Mouse (Mus musculus): ENCODE results near the gene Rps2.
A peak's percentile ranks its signal among the peaks of the same experiment; 100 is the strongest.
"Not testable (repeated sequence)": the region's sequence is repeated elsewhere in the genome, so short reads cannot be mapped to it uniquely, and the experiment has no call there.

Gene Rps2

GRCm38 (mm10) chr17:24717943-24718342 lies at the start of gene Rps2, which contains the start of gene Rnf151:
Gene Rps2 (plus strand): TSS chr17:24718116.
Gene Rnf151 (minus strand): TSS chr17:24718063.
- DNase-seq (ENCODE audit: low spot score), result no peak

GRCm38 (mm10) chr17:24669214-24669544 lies 48.7 kb upstream of the Rps2 start:
- DNase-seq (ENCODE audit: low spot score), result not testable (repeated sequence)

GRCm38 (mm10) chr17:24669545-24670245 lies 48.2 kb upstream of the Rps2 start, which contains the start of gene Zfp598:
Gene Zfp598 (plus strand): TSS chr17:24669687.
- DNase-seq (ENCODE audit: low spot score), result peak; percentile 85

- DNase-seq (ENCODE audit: low spot score), result no peak
Observed at GRCm38 (mm10) chr17:24670246-24670844, 47.6 kb upstream of the Rps2 start.

GRCm38 (mm10) chr17:24671346-24671745 lies 46.6 kb upstream of the Rps2 start:
- no peak for DNase-seq (ENCODE audit: low spot score)

- DNase-seq (ENCODE audit: low spot score), result no peak
Observed at GRCm38 (mm10) chr17:24672141-24672540, 45.8 kb upstream of the Rps2 start.

- no peak for DNase-seq (ENCODE audit: low spot score)
Observed at GRCm38 (mm10) chr17:24674277-24674676, 43.6 kb upstream of the Rps2 start.

- no peak for DNase-seq (ENCODE audit: low spot score)
Observed at GRCm38 (mm10) chr17:24676187-24676586, 41.7 kb upstream of the Rps2 start.

- no peak for DNase-seq (ENCODE audit: low spot score)
Observed at GRCm38 (mm10) chr17:24676877-24677276, 41.0 kb upstream of the Rps2 start.

- DNase-seq (ENCODE audit: low spot score), result no peak
Observed at GRCm38 (mm10) chr17:24677500-24678080, 40.3 kb upstream of the Rps2 start.

GRCm38 (mm10) chr17:24686514-24686913 lies 31.4 kb upstream of the Rps2 start:
- DNase-seq (ENCODE audit: low spot score), result no peak

GRCm38 (mm10) chr17:24687146-24687595 lies 30.7 kb upstream of the Rps2 start:
- no peak for DNase-seq (ENCODE audit: low spot score)

- no peak for DNase-seq (ENCODE audit: low spot score)
Observed at GRCm38 (mm10) chr17:24687599-24687998, 30.3 kb upstream of the Rps2 start.

GRCm38 (mm10) chr17:24689251-24690081 lies 28.4 kb upstream of the Rps2 start, which contains the start of gene Syngr3:
Gene Syngr3 (minus strand): TSS chr17:24689955.
- no peak for DNase-seq (ENCODE audit: low spot score)

GRCm38 (mm10) chr17:24692385-24692784 lies 25.5 kb upstream of the Rps2 start:
- no peak for DNase-seq (ENCODE audit: low spot score)

GRCm38 (mm10) chr17:24695326-24696010 lies 22.4 kb upstream of the Rps2 start:
- DNase-seq (ENCODE audit: low spot score), result no peak

GRCm38 (mm10) chr17:24696011-24696697 lies 21.8 kb upstream of the Rps2 start, which contains the start of the genes Gfer and Noxo1:
Gene Gfer (minus strand): TSS chr17:24696156.
Gene Noxo1 (plus strand): TSS chr17:24696234.
- DNase-seq (ENCODE audit: low spot score), result peak; percentile 44

GRCm38 (mm10) chr17:24697985-24698384 lies 19.9 kb upstream of the Rps2 start:
- DNase-seq (ENCODE audit: low spot score), result no peak

- DNase-seq (ENCODE audit: low spot score), result no peak
Observed at GRCm38 (mm10) chr17:24698715-24699114, 19.2 kb upstream of the Rps2 start.

- DNase-seq (ENCODE audit: low spot score), result no peak
Observed at GRCm38 (mm10) chr17:24699473-24699872, 18.4 kb upstream of the Rps2 start.

GRCm38 (mm10) chr17:24701251-24701650 lies 16.7 kb upstream of the Rps2 start:
- no peak for DNase-seq (ENCODE audit: low spot score)

Data from urinary bladder, postnatal 10 days (tissue).